Mouse (Mus musculus) cortical plate, adult 2 months (tissue): ENCODE measurements around the gene Timmdc1.

Source experiments
- CTCF ChIP-seq: fragments of 200-500 bp; IDR thresholded peaks from 2 replicates; pipeline ENCODE4 v1.5.1; 2011; ENCODE audit warnings: mild to moderate bottlenecking, control low read depth, low read length; ENCODE audit not compliant: insufficient read depth; ENCODE audit errors: extremely low read depth
- POLR2A ChIP-seq: fragments of 200-500 bp; IDR thresholded peaks from 2 replicates; pipeline ENCODE4 v1.6.1; 2011; ENCODE audit warnings: mild to moderate bottlenecking, low read length, control low read depth; ENCODE audit not compliant: insufficient read depth; ENCODE audit errors: extremely low read depth

DNA sequence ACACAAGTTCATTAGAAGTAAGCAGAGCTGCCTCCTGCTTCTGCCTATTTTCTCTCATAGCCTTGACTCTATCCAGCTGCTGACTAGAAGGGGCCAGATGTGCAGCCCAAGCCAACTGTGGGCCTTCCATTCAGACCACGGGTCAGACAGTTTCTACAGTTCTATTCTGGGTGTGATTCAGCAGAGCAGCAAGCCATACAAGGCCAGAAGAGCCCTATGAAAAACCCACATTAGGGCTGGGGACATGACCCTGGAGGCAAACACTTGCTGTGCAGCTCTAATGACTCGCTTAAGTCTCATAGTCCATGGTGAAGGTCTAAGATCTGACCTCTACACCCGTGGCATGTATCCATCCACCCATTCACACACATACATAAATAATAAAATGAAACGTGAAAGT, 56.4 kb downstream of the Timmdc1 start:
- TF ChIP-seq CTCF (no peak), POLR2A (no peak)
